Mouse (Mus musculus) adrenal gland, postnatal 36 days (tissue): ENCODE measurements around the gene Map2. TPM values are rescaled to one million over a fixed set of nuclear protein-coding genes. Genes with fewer than 3 reads are reported as not detected.

Experiments
- DNase-seq, 2 experiments: peaks; one replicate each; pipeline ENCODE4 v3.0.0; 2021; ENCODE audit warnings: mixed read lengths in 1 of 2
- total RNA-seq, 2 experiments: library from RNA; stranded (reverse); gene quantifications; 2 replicates each; pipeline ENCODE4 v1.2.3; 2021

Gene Map2
- total RNA-seq, 2 experiments from 2014 or later: 17.7 to 34.1 TPM

DNA sequence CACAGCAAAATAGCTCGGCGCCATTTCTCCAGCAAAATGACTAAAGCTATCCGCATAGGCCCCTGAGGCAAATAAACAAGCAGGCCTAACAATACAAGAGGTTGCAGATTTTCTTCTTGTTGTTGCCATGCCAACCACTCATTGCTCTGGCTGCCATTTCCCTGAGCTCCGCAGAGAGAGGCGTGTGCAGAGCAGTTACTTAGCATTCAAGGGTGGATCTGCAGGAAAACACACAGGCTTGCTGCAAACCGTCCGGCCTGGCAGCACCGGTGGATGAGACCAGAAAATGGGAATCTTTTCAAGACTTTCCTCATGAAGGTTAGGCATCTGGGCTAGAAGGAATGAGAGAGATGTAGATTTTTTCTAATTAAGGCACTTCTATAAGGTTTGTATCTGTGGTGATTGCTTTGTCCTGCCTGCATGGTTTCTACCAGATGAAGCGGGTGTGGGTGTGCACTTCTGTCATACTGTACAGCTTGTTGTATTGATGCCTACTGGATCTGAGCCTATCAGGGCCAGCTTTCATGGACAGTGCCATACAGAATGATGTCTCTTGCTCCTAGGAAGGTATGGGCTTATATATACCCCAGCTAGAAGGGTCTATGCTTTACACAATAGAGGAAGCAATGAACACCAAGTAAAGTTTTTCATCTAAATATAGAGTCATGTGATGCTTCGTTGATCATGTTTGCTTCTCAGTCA, 211.8 kb downstream of the Map2 start:
- DNase-seq: no peak

GRCm38 (mm10) chr1:66388561-66388960, 213.5 kb downstream of the Map2 start:
- no peak for DNase-seq

DNA sequence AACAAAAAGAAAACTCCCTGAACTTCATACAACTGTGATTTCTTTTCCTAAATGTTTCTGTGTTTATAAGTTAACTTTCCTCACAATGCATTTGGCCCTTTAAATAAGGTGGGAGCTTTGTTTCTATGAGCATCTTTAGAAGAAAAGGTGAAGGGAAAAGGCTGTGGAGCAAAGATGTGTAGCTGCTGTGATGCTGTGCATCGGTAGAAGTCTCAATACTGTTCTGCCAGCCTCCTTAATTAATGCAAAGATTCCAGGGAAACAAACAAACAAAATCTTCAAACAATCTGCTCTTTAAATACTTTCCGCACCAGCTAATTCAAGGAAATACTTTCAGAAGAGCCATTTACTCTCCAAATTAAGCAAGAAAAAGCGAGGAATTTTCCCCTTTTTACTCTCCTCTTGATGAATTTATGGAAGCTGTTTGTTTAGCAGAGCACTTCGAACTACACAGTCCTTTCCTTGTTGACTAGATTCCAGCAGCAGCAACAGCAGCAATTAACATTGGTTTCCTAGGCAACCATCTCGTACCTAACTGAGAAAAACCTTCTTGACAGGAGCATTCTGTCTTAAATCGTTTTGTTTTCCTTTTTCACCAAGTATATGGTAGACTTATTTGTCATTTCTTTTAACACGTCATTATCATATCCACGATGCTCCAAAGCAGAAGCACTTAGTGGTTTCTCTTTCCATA, 220.0 kb downstream of the Map2 start:
- no peak for DNase-seq

DNA sequence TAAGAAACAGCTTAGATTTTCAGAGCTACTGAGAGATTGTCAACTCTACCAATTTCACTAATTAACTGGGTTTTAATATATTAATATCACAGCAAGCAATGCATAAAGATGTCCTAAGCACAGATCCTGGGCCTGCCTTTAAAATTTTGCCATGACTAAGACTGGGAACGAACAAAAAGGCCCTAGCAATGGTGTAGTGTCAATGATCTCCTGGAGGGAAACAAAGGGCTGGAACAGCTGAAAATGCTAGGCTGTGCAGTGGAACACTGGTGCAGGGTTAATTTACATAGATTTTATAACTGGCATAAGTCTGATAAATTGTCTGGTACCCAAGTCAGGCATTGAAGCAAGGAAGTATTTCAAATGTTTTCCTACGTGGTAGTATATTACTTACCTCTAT, 220.8 kb downstream of the Map2 start:
- DNase-seq: no peak

DNA sequence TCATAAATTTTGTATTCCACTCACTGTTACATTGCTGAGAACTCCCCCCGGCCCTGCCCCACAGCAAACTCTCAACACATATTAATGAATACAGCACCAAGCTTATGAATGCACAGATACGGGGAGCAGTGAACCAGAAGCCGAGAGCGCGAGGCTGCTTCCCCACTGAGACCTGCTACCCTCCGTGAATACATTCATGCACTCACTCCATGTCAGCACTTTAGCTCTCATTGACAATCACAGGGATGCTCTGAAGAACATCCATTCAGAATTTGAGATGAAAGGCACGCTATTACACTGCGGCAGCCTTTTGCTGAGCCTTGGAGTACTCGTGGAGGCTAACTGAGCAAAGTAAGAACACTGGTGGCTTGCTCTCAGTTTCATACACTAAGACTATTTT, 226.8 kb downstream of the Map2 start:
- no peak for DNase-seq

DNA sequence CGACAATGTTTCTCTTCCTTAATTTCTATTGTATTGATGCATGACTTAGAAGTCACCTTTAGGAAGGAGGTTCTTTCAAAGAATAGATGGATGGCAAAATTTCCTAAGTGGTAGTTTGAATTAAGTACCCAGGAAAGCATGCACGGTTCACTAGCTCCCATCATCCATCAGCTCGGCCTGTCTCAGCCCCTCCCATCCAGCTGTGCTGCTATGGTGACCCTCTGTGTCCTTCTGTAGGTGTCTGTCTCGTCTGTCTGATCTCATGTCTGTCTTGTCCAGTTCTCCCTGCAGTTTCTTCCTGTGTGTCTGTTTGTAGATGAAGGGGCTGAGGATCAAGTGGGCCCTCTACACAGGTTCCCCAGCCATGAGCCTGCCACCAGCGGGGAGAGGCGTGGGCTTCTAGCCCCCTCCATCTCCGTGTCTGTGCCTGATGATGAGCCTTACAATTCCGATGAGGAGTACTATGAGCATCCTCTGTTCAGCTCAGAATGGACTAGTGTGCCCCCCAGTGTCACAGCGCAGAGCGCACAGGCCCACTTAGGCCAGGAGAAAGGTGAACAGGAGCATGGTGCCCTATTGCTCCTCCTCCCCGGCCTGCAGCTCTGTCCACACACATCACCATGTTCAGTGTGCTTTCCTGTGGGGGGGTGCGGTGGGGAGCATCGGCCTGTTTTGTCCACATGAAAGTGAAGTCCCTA, 232.3 kb downstream of the Map2 start:
- DNase-seq: no peak

DNA sequence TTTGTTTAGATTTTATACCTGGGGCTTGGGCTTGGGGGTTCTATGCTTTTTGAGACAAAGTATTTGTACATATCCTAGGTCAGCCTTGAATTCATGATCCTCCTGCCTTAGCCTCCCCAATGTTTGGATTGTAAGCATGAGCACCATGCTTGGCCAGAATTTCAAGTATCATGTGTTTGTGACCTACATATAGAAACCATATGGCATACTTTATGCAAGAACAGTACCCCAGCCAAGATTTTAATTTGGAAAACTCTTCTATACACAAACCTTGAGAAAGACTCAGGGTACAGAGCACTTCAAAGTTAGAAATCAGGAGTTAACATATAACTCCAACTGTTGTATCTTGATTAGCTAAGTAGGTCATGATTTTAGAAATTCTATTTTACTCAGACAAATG, 243.3 kb downstream of the Map2 start:
- no peak for DNase-seq

- no peak for DNase-seq
These were observed 251.0 kb downstream of the Map2 start for GRCm38 (mm10) chr1:66426073-66426472.

- DNase-seq: no peak
These were observed 255.9 kb downstream of the Map2 start for GRCm38 (mm10) chr1:66430962-66431361.

DNA sequence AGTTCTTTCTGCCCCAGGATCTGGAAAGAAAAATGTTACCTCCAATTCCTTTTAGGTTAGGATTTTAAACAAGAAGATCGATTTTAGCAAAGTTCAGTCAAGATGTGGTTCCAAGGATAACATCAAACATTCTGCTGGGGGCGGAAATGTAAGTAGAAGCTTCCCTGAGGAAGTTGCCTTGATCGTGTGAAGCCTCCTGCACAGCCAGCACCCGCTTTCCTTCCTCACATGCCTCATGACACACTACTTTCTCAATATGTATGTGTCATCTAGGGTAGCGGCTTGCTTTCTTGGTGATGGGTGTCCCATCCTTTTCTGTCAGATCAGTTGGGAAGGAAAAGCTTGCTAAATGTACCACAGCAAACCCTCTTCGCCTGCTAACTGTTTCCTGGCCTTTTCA, 256.4 kb downstream of the Map2 start:
- no peak for DNase-seq

DNA sequence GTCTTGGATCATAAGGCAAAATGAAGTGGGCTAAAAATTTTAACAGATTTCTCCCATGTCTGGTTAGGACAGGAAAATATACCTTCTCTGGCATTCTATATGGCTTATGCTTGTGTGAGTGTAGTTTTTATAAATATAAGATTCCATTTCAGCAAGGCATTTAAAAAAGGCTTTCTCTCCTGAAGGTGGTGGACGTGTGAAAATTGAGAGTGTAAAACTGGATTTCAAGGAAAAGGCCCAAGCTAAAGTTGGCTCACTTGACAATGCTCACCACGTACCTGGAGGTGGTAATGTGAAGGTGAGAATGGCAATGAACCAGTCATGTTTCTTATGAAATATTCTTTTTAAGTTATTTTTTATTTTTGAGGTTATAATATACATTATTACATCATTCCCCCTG, 263.0 kb downstream of the Map2 start:
- DNase-seq: no peak

GRCm38 (mm10) chr1:66442922-66443321, 267.8 kb downstream of the Map2 start:
- no peak for DNase-seq

GRCm38 (mm10) chr1:66449471-66449870, 274.4 kb downstream of the Map2 start:
- no peak for DNase-seq

DNA sequence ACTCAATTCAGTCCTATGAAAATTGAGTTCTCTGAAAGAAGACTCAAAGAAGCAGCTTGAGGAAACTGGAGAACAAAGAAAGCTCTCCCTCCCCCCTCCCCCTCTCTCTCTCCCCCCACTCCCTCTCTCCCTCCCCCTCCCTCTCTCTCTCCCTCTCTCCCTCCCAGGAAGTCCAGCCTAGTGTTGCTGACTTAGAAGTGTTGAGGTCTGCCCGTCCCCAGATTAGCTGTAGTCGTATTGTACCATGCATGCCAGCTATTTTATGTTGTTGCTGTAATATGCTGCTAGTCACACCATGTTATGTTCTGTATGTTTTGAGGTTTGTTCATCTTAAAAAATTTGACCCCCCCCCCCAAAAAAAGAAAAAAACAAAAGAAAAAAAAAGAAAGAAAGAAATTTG, 281.5 kb downstream of the Map2 start:
- DNase-seq: no peak

GRCm38 (mm10) chr1:66457747-66458146, 282.7 kb downstream of the Map2 start:
- DNase-seq: no peak

DNA sequence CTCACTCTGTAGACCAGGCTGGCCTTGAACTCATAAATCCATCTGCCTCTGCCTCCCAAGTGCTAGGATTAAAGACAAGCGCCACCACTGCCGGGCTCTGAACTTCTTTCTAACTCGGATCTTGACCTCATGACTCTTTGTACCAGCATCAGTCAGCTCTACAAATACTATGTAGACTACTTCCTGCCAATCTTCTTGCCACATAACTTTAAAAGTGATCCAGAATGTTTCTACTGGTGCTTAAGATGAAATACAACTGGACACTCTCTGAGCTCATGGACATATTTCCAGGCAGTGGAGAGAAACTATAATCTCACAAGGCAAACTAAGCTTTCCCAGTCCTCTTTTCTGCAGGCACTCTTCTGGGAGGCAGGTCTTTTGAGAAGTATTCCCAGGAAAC, 284.3 kb downstream of the Map2 start:
- no peak for DNase-seq

- DNase-seq: no peak
These were observed 285.8 kb downstream of the Map2 start for GRCm38 (mm10) chr1:66460850-66461249.

GRCm38 (mm10) chr1:66467821-66468703, 293.0 kb downstream of the Map2 start, which contains the start of gene Unc80:
Unc80 (plus strand) TSS chr1:66468367.
- DNase-seq: peak; percentile 75 to 81

DNA sequence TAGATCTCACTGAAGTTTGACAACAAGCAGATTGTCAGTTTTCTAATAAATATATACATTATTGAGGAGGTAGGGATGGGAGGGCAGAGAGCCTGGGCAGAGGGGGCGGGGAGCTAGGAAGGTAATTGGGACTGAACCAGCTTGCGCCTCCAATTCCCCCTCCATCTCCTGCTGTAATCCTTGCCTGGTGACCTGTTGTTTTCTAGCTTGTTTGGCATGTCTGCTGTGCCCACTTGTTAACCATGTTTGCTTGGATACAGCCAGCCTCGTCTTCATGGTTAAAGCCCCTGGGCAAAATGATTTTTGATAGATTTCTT, 293.6 kb downstream of the Map2 start:
- no peak for DNase-seq

DNA sequence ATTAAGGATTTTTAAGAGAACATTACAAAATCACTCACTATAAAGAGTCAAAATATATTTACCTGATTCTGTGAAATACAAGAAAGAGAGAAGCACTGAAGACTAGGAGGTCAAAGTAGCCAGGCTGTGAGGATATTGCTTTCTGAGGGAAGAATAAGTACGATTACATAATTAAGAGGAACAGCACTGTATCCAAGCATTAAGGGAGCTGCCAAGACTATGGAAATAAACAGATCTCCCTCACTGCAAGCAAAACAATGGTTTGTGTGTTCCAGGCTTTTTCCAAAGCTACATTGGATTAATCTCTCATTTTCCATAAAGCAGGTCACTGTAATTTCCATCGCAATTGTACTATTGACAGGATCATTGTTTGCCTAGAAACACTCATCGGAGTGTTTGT, 307.7 kb downstream of the Map2 start:
- no peak for DNase-seq
